ENCODE assay signal across 8 mouse cellular contexts in the genomic region with DNA sequence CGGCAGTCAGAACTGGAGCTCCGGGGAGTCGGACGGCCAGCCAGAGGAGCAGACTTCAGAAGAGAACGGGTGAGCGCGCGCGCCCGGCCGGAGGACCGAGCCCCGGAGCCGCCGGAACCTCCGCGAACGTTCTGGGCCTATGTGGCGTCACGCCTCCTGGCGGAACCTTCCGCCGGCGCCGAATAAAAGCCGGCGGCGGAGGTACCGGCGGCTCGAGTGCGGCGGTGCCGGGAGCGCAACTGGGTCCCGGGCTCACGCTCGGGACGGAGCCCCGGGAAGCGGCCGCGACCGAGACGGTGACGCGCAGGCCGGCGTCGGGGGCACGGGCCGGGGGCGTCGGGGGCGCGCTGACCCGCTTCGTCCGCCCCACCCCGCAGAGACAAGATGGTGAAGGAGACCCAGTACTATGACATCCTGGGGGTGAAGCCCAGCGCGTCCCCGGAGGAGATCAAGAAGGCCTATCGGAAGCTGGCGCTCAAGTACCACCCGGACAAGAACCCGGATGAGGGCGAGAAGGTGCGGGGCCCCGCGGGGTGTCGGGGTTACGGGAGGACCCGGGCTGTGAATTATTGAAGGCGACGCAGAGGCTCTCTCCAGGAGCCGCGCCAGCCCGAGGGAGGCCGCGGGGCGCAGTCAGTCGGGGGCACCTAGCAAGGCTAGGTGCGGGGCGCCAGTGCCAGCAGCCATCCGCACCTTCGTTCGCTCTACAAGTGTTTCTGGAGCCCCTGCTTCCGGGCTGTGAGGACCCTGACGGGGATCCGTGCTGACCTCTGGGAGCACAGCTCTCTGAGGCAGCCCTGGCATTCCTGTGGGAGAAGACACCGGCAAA. TPM values are rescaled to one million over a fixed set of nuclear protein-coding genes. Genes with fewer than 3 reads are reported as not detected.
DNase-seq lines count a peak whose midpoint lies in the region; ATAC-seq lines count a peak whose summit lies in the region.

No protein-coding gene starts in this region.

- H3K4me1 ChIP-seq in forebrain, embryonic 16.5 days (replicated peaks; ENCODE audit: control insufficient read depth, insufficient read depth, low read length): peaks cover 11% of the 10 kb centered on the region
- peaks cover 18% of the 10 kb centered on the region for H3K4me1 ChIP-seq in neural tube, embryonic 15.5 days

- ATAC-seq in forebrain, embryonic 16.5 days: peak; percentile 79
- peak; percentile 79 for ATAC-seq in neural tube, embryonic 15.5 days (ENCODE audit: low FRiP score)

- no peaks in the 10 kb centered on the region for H3K36me3 ChIP-seq in forebrain, embryonic 16.5 days (ENCODE audit: control insufficient read depth, insufficient read depth)
- no peaks in the 10 kb centered on the region for H3K36me3 ChIP-seq in neural tube, embryonic 15.5 days

- H3K27ac ChIP-seq in forebrain, embryonic 16.5 days (ENCODE audit: low read length): no peak overlapping the region
- peak overlapping the region; percentile 23; the same call in 1 of the 2 replicates for H3K27ac ChIP-seq in neural tube, embryonic 15.5 days (replicated peaks)

- intact Hi-C loops in heart, postnatal 25 days (cut with DNase I): no loop called here

- H3K4me3 ChIP-seq in forebrain, embryonic 16.5 days (replicated peaks; ENCODE audit: low read length): peak overlapping the region; percentile 76
- peak overlapping the region; percentile 52 for H3K4me3 ChIP-seq in neural tube, embryonic 15.5 days (replicated peaks)

- under 1% methylated on average over 92 of the region's 92 CpGs for WGBS in forebrain, embryonic 16.5 days
- 1% methylated on average over 90 of the region's 92 CpGs for WGBS in neural tube, embryonic 15.5 days

- H3K9ac ChIP-seq in forebrain, embryonic 16.5 days (replicated peaks; ENCODE audit: low read depth, low read length): peak overlapping the region; percentile 82
- H3K9ac ChIP-seq in neural tube, embryonic 15.5 days (replicated peaks): peak overlapping the region; percentile 62

- no peaks in the 10 kb centered on the region for H3K9me3 ChIP-seq in forebrain, embryonic 16.5 days (ENCODE audit: control insufficient read depth, low read length)
- no peaks in the 10 kb centered on the region for H3K9me3 ChIP-seq in neural tube, embryonic 15.5 days (replicated peaks)

- DNase-seq in ES-CJ7 (ENCODE audit: low read depth, low spot score): peak; percentile 21
- DNase-seq in cerebellum, adult 18-20 months: peak; percentile 72 to 86
- peak; percentile 72 for DNase-seq in heart, postnatal 25 days (ENCODE audit: low spot score)
- peak; percentile 70 to 85 for DNase-seq in layer of hippocampus, adult 18-20 months (ENCODE audit: low spot score in 2 of 2)
- DNase-seq in lung, adult 18-20 months: peak; percentile 79 to 86
- peak; percentile 84 for DNase-seq in testis, postnatal 10 days (ENCODE audit: low spot score)

- H3K27me3 ChIP-seq in forebrain, embryonic 16.5 days (replicated peaks; ENCODE audit: control insufficient read depth, insufficient read depth, low read length): no peaks in the 10 kb centered on the region
- peaks cover 19% of the 10 kb centered on the region for H3K27me3 ChIP-seq in neural tube, embryonic 15.5 days (replicated peaks)

- peak overlapping the region; percentile 66 for H3K4me2 ChIP-seq in forebrain, embryonic 16.5 days (ENCODE audit: low read length)
- peak overlapping the region; percentile 80 for H3K4me2 ChIP-seq in neural tube, embryonic 15.5 days

RNA-seq across cellular contexts. Expression of a gene that starts 0.9 kb away (rescaled TPM):
- polyA plus RNA-seq in forebrain, embryonic 16.5 days (2015; fragmentation: Nextera tagmentation; extraction: Ambion mirVana): 6.5 and 6.9 TPM in 2 replicates
- total RNA-seq in heart, postnatal 25 days (2021): 10 to 100 TPM; 69.1 to 78.4 TPM
- total RNA-seq in layer of hippocampus, adult 18-20 months (2021): 10 to 100 TPM; 57.4 to 63.9 TPM
- 7.5 and 8.0 TPM in 2 replicates for polyA plus RNA-seq in neural tube, embryonic 15.5 days (2015; fragmentation: Nextera tagmentation; extraction: Ambion mirVana)

RNA-seq across cellular contexts. Expression of a gene that starts 34.8 kb away (rescaled TPM):
- 115 and 126 TPM in 2 replicates for polyA plus RNA-seq in forebrain, embryonic 16.5 days (2015; fragmentation: Nextera tagmentation; extraction: Ambion mirVana)
- 10 to 100 TPM; 29.7 to 31.9 TPM for total RNA-seq in heart, postnatal 25 days (2021)
- total RNA-seq in layer of hippocampus, adult 18-20 months (2021): 10 to 100 TPM; 60.1 to 61.9 TPM
- 79.1 and 91.7 TPM in 2 replicates for polyA plus RNA-seq in neural tube, embryonic 15.5 days (2015; fragmentation: Nextera tagmentation; extraction: Ambion mirVana)

RNA-seq across cellular contexts. Expression of a gene that starts 37.9 kb away (rescaled TPM):
- polyA plus RNA-seq in forebrain, embryonic 16.5 days (2015; fragmentation: Nextera tagmentation; extraction: Ambion mirVana): 19.5 and 22.6 TPM in 2 replicates
- under 1 TPM; 0.10 to 0.28 TPM for total RNA-seq in heart, postnatal 25 days (2021)
- 100 to 1,000 TPM; 106 to 117 TPM for total RNA-seq in layer of hippocampus, adult 18-20 months (2021)
- polyA plus RNA-seq in neural tube, embryonic 15.5 days (2015; fragmentation: Nextera tagmentation; extraction: Ambion mirVana): 39.1 and 40.9 TPM in 2 replicates

Comparison
In these comparisons a context has a peak if more than half of its experiments do, and no peak if none do; other contexts are left out.
1. DNase-seq: peak in every context shown above with its lines; median percentile 84 in testis, postnatal 10 days; 82 in lung, adult 18-20 months; 79 in cerebellum, adult 18-20 months; 78 in layer of hippocampus, adult 18-20 months; 72 in heart, postnatal 25 days; 21 in ES-CJ7.
2. RNA of a gene that starts 37.9 kb away (total RNA-seq): 106 to 117 TPM in layer of hippocampus, adult 18-20 months; 0.10 to 0.28 TPM in heart, postnatal 25 days; every median in the first group is over 10 times any median in the second.